Mouse (Mus musculus) hindbrain, embryonic 12.5 days (tissue): Measurements from ENCODE around the gene Crip3. TPM values are rescaled to one million over a fixed set of nuclear protein-coding genes. Genes with fewer than 3 reads are reported as not detected.
A peak's percentile ranks its signal among the peaks of the same experiment; 100 is the strongest.

ENCODE experiments used
- ATAC-seq: fragments of 200-750 bp; cut with Nextera tagmentation; 2 replicates; pipeline ENCODE4 v1.8.0; 2017; ENCODE audit warnings: moderate TSS enrichment; ENCODE audit not compliant: low FRiP score
- H3K27ac ChIP-seq: fragments of 300-500 bp; sonication (generic); 2 replicates; pipeline ENCODE4 v1.5.1; 2016; ENCODE audit warnings: mild to moderate bottlenecking
- H3K27me3 ChIP-seq: fragments of 300-500 bp; sonication (generic); 2 replicates; pipeline ENCODE4 v1.6.1; 2016; ENCODE audit warnings: mild to moderate bottlenecking
- H3K36me3 ChIP-seq: fragments of 300-500 bp; sonication (generic); 2 replicates; pipeline ENCODE4 v1.6.1; 2016; ENCODE audit warnings: mild to moderate bottlenecking
- H3K4me1 ChIP-seq: fragments of 300-500 bp; sonication (generic); 2 replicates; pipeline ENCODE4 v1.6.1; 2016
- H3K4me2 ChIP-seq: fragments of 300-500 bp; sonication (generic); replicated peaks from 2 replicates; pipeline ENCODE4 v1.6.1; 2016; ENCODE audit warnings: mild to moderate bottlenecking
- H3K4me3 ChIP-seq: fragments of 300-500 bp; sonication (generic); 2 replicates; pipeline ENCODE4 v1.5.1; 2016; ENCODE audit warnings: mild to moderate bottlenecking
- H3K9ac ChIP-seq: fragments of 300-500 bp; sonication (generic); 2 replicates; pipeline ENCODE4 v1.6.1; 2016; ENCODE audit warnings: mild to moderate bottlenecking, moderate library complexity
- H3K9me3 ChIP-seq: fragments of 300-500 bp; sonication (generic); replicated peaks from 2 replicates; pipeline ENCODE4 v1.6.1; 2016; ENCODE audit warnings: mild to moderate bottlenecking
- WGBS: fragments of 180-500 bp; shearing (Covaris S2); methylation state at CpG from one replicate; pipeline ENCODE4 v1.1.7; 2016; 5-methylcytosine and 5-hydroxymethylcytosine counted together
- polyA plus RNA-seq: library from polyadenylated mRNA; unstranded; fragments of >200 nt; fragmentation: Nextera tagmentation; extraction: Ambion mirVana; gene quantifications from 2 replicates; pipeline ENCODE4 v1.2.1, GENCODE M21; 2016

Gene Crip3
- polyA plus RNA-seq, result 0.57 and 0.95 TPM in 2 replicates

DNA sequence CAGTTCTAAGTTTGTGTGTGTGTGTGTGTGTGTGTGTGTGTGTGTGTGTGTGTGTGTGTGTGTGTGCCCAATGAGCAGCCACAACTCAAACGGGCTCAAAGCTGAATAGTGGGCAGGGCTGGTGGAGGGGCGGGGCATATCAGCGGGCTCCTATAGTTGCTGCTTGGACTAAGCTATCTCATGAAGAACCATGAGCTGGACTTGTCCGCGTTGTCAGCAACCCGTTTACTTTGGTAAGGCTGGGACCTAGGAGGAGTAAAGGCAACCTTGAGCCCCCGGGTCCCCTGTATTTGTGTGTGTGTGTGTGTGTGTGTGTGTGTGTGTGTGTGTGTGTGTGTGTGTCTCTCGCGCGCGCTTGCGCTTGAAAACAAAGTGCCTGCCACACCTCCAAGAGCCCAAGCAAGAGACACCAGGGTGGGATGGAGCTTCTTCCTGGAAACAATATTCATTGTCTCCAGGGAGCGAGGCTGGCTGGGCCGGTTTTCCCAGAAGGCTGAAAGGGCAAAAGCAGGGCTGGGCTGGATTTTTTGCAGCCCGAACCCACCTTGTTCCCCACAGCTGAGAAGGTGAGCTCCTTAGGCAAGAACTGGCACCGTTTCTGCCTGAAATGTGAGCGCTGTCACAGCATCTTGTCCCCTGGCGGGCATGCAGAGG, at the start of gene Crip3:
Gene Crip3, plus strand, starts transcription at position 166 of the 654 bp plus-strand sequence.
- H3K4me3 ChIP-seq, result peak within 1 kb of the TSS; percentile 12; the same call in 1 of the 2 replicates
- H3K4me1 ChIP-seq, result peaks cover 10% of the 10 kb centered on the region
- 0 out of 2 replicates have a peak within 1 kb of the TSS, but pooled peaks have one; percentile 27 for H3K9ac ChIP-seq
- peak within 1 kb of the TSS; percentile 47 for H3K4me2 ChIP-seq
- peaks cover 6% of the 10 kb centered on the region; the same call in 1 of the 2 replicates for H3K36me3 ChIP-seq
- no peak for ATAC-seq
- H3K9me3 ChIP-seq, result no peaks in the 10 kb centered on the region
- H3K27me3 ChIP-seq, result 0 out of 2 replicates have a peak, but pooled peaks cover 5% of the 10 kb centered on the region
- WGBS, result 11% methylated on average over 18 of the region's 18 CpGs
- no peak within 1 kb of the TSS for H3K27ac ChIP-seq

DNA sequence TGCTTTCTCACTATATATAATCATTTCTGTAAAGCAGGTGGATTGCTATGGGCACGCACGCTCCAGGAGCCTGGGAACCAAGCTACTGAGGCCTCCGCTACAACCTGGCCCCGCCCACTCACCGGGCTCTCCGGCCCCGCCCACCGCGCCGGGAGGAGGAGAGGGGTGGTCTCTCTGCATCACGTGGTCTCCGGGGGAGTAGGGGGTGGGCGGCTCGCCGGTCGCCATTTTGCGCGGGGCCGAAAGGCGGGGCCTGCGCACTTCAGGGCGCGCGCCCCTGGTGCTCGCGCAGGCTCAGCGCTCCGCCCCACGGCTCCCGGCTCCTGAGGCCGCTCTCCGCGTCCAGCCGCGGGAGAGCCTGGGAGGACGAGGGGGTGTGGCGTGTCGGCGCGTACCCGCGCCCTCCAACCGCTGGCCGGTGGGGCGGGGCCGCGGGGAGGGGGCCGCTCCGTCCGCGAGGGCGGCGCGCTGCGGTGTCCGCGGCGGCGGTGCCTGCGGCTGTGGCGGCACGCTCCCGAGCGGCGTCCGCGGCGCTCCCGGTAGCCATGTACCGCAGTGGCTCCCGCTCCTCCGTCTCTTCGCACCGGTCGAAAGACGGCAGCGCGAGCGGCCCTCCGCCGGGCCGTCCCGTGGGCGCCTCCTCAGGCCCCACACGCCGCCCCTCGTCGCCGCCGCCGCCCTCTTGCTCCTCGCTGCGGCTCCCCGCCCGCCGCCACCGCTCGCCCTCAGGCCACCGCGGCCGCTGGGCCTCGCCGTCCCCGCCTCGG, 45.2 kb upstream of the Crip3 start, which contains the start of gene Zfp318:
Gene Zfp318, plus strand, starts transcription at position 438 of the 767 bp plus-strand sequence.
- peak; percentile 97 for ATAC-seq
- peak within 1 kb of the TSS; percentile 63 for H3K4me2 ChIP-seq
- peaks cover 19% of the 10 kb centered on the region for H3K4me1 ChIP-seq
- peak within 1 kb of the TSS; percentile 94 for H3K27ac ChIP-seq
- H3K27me3 ChIP-seq, result no peaks in the 10 kb centered on the region
- peak within 1 kb of the TSS; percentile 98 for H3K9ac ChIP-seq
- peak within 1 kb of the TSS; percentile 97 for H3K4me3 ChIP-seq
- peaks cover 14% of the 10 kb centered on the region for H3K36me3 ChIP-seq
- H3K9me3 ChIP-seq, result no peaks in the 10 kb centered on the region
- WGBS, result under 1% methylated on average over 40 of the region's 105 CpGs

DNA sequence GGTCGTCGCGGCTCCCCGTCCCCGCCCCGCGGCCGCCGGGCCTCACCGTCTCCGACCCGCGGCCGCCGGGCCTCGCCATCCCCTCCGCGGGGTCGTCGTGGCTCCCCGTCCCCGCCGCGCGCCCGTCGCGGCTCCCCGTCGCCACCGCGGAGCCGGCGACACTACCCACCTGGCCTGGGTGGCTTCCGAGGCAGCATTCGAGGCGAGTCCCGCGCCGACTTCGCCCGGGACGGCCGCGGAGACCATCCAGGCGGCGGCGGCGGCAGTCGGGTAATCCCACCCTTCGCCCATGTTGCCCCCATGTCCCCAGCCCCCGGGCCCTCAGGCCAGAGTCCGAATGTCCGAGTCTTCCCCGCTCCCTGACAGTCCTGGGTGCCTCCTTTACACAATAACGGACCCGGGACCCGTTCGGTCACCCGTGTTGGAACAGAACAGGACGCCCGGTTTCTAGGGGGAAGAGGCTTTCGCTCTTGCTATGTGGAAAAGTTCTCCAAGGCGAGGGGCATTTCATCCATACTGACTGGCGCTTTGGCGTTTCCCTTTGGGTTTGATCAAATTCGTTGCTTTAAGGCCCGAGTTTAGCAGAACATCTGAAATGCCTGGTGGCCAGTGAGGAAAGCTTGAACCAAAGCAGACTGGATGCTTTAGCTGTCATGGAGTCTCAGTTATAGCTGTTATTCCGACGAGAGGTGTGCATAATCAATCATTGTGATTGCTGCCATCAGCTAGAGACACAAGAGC, 44.5 kb upstream of the Crip3 start:
- Histone ChIP-seq H3K4me1 (peaks cover 19% of the 10 kb centered on the region), H3K4me3 (peak overlapping the region; percentile 97), H3K9me3 (no peaks in the 10 kb centered on the region), H3K36me3 (peaks cover 19% of the 10 kb centered on the region), H3K4me2 (peak overlapping the region; percentile 63), H3K27me3 (no peaks in the 10 kb centered on the region), H3K9ac (peak overlapping the region; percentile 98), H3K27ac (peak overlapping the region; percentile 94)
- WGBS, result under 1% methylated on average over 55 of the region's 70 CpGs
- peak; percentile 18 for ATAC-seq

DNA sequence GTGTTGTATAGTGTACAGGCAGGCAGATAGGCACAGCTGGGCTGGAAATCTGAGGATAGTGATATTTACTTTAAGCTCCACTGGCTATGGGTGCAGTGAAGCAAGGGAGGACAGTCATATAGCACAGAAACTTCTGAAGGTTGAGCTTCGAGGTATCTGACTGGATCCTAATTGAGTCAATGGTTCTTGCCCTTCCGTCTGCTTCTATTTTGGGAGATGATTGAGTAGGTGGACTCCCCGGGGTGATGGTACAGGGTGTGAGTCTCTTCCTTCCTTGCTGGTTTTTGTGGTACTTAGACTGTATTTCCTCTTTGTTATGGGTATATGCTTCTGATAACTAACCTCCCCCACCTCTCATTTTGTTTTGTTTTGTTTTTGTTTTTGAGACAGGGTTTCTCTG, 40.5 kb upstream of the Crip3 start:
- no peak for ATAC-seq
- H3K9me3 ChIP-seq, result no peaks in the 10 kb centered on the region
- peaks cover 19% of the 10 kb centered on the region for H3K4me1 ChIP-seq
- H3K4me2 ChIP-seq, result no peak overlapping the region
- WGBS, result 89% methylated on average over 3 of the region's 3 CpGs
- no peak overlapping the region for H3K4me3 ChIP-seq
- no peak overlapping the region for H3K9ac ChIP-seq
- H3K27ac ChIP-seq, result no peak overlapping the region
- H3K27me3 ChIP-seq, result no peaks in the 10 kb centered on the region
- peaks cover 27% of the 10 kb centered on the region for H3K36me3 ChIP-seq

DNA sequence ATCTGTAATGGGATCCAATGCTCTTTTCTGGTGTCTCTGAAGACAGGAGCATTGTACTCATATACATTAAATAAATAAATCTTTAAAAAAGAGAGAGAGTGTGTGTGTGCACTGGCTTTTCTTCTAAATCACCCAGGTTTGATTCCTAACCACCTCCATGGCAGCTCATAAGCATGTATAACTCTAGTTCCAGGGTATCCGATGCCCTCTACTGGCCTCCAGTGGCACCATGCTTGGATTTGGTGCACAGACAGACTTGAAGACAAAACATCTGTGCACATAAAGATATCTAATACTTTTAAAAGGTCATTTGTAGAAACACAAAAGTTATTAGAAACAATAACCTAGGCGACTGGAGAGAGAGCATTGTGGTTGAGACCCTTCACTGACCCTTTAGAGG, 35.7 kb upstream of the Crip3 start:
- Histone ChIP-seq H3K4me3 (no peak overlapping the region), H3K4me1 (no peaks in the 10 kb centered on the region), H3K4me2 (no peak overlapping the region), H3K9me3 (no peaks in the 10 kb centered on the region), H3K27me3 (no peaks in the 10 kb centered on the region), H3K9ac (no peak overlapping the region), H3K27ac (no peak overlapping the region), H3K36me3 (peaks cover 37% of the 10 kb centered on the region)
- ATAC-seq, result no peak
- WGBS, result 48% methylated on average over 2 of the region's 2 CpGs

DNA sequence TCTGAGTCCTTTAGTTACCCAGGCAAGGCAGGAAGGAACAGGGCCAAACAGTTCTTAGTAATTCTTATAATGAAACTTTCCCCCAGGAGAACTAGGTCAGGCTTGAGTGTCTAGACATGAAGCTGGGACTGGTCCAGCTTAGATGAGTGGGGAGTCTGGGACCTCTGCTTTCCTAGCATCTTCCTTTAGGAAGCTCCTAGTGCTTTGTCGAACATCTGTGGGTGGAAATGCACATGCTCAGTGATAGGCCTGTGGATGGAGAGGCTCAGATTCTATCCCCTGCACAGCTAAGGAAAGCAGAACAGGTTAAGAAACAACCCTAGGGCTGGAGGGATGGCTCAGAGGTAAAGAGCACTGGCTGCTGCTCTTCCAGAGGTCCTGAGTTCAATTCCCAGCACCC, 34.1 kb upstream of the Crip3 start:
- no peaks in the 10 kb centered on the region for H3K27me3 ChIP-seq
- H3K27ac ChIP-seq, result no peak overlapping the region
- H3K4me3 ChIP-seq, result no peak overlapping the region
- no peak overlapping the region for H3K4me2 ChIP-seq
- ATAC-seq, result no peak
- no peaks in the 10 kb centered on the region for H3K4me1 ChIP-seq
- H3K36me3 ChIP-seq, result peaks cover 38% of the 10 kb centered on the region
- H3K9ac ChIP-seq, result no peak overlapping the region
- no peaks in the 10 kb centered on the region for H3K9me3 ChIP-seq
- 83% methylated on average over 1 of the region's 1 CpGs for WGBS

DNA sequence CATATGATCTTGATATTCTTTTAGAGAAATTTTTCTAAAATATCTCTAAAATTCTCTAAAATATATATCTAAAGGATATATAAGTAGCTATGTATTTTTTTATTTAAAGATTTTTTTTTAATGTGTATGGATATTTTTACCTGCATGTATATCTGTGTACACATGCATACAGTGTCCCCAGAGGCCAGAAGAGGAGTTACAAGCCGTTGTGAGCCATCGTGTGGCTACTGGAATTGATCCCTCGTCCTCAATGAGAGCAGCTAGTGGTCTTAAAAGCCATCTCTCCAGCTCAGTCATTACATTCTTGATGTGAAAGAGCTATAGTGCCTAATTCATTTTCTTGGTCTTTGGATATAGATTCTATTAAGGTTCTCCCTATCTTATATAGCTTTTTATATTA, 20.2 kb upstream of the Crip3 start:
- Histone ChIP-seq H3K9me3 (no peaks in the 10 kb centered on the region), H3K4me3 (no peak overlapping the region), H3K36me3 (peaks cover 66% of the 10 kb centered on the region), H3K27me3 (no peaks in the 10 kb centered on the region), H3K27ac (no peak overlapping the region), H3K9ac (no peak overlapping the region), H3K4me1 (no peaks in the 10 kb centered on the region), H3K4me2 (no peak overlapping the region)
- ATAC-seq, result no peak
- 58% methylated on average over 3 of the region's 3 CpGs for WGBS

DNA sequence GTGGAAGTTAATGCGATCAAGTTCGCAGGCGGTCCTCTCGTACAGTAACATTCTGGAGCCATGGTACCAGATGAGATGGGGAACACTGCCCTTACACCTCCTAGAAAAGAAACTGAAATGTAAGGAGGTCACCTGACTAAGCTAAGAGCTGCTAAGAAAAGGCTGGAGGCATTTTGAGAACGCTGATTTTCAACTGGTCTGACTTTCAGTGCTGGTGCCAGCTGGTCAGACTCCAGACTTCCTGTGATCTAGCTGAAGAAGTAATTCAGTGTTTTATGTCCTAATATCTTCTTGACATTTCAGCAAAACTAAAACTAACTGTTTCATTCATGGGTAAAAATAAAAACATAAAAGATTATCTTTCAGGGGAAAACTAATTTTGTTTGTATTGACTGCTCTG, 10.1 kb upstream of the Crip3 start:
- WGBS, result 85% methylated on average over 5 of the region's 5 CpGs
- Histone ChIP-seq H3K27ac (no peak overlapping the region), H3K27me3 (no peaks in the 10 kb centered on the region), H3K36me3 (peaks cover 13% of the 10 kb centered on the region), H3K4me1 (no peaks in the 10 kb centered on the region), H3K4me3 (no peak overlapping the region), H3K9me3 (no peaks in the 10 kb centered on the region), H3K4me2 (no peak overlapping the region), H3K9ac (no peak overlapping the region)
- ATAC-seq, result no peak

DNA sequence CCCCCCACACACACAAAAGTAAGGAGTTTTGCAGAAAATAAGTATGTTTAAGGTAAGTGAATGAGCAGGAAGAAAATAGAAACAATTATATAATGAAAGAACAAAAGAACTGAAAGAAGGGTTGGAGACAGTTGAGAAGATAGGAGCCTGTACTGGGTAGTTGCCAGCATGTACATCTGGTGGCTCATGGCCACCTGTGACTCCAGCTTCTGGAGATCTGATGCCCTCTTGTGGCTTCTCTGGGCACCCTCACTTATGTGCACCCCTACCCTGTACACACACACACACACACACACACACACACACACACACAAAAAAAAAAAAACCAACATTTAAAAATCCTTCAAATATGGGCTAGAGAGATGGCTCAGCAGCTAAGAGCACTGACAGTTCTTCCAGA, 9.0 kb upstream of the Crip3 start:
- Histone ChIP-seq H3K27ac (no peak overlapping the region), H3K4me2 (no peak overlapping the region), H3K4me3 (no peak overlapping the region), H3K4me1 (no peaks in the 10 kb centered on the region), H3K27me3 (no peaks in the 10 kb centered on the region), H3K9ac (no peak overlapping the region), H3K36me3 (peaks cover 7% of the 10 kb centered on the region), H3K9me3 (no peaks in the 10 kb centered on the region)
- ATAC-seq, result no peak

DNA sequence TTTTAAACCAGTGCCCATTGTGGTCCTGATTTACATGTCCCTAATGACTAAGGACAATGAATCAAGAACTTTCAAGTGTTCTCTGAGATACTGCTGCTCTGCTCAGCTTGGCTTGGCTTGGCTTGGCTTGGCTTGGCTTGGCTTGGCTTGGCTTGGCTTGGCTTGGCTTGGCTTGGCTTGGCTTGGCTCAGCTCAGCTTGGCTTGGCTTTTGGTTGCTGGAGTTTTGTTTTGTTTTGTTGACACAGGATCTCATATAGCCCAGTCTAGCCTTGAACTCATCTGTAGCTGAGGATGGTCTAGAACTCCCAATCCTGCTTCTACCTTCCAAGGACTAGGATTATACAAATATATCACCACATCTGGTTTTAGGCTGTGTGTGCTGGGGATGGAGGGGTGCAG, 2.2 kb upstream of the Crip3 start:
- Histone ChIP-seq H3K27me3 (0 out of 2 replicates have a peak, but pooled peaks cover 5% of the 10 kb centered on the region), H3K27ac (no peak overlapping the region), H3K4me1 (peaks cover 8% of the 10 kb centered on the region), H3K36me3 (peaks cover 6% of the 10 kb centered on the region; the same call in 1 of the 2 replicates), H3K9ac (no peak overlapping the region), H3K4me2 (no peak overlapping the region), H3K4me3 (no peak overlapping the region), H3K9me3 (no peaks in the 10 kb centered on the region)
- no peak for ATAC-seq

DNA sequence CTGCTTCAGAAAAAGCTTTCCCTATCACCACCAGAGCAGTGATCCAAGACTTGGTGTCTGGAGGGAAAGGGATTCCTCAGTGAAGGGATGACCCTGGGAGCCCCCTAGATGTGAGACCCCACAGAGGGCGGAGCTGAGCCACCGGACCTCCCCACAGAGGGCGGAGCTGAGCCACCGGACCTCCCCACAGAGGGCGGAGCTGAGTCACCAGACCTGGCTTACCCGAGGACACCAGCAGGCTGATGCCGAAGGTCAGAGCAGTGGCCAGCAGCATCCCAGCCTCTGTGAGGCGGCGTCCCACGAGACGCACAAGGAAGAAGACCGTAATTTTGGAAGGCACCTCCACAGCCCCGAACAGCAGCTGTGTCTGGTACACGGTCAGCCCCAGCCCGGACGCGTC, 4.9 kb downstream of the Crip3 start:
- 1% methylated on average over 17 of the region's 17 CpGs for WGBS
- ATAC-seq, result no peak

More for the DNA sequence above, 4.9 kb downstream of the Crip3 start:
- Histone ChIP-seq H3K4me3 (0 out of 2 replicates have a peak overlapping the region, but pooled peaks have one; percentile 7), H3K27ac (no peak overlapping the region), H3K4me1 (peaks cover 16% of the 10 kb centered on the region), H3K4me2 (peak overlapping the region; percentile 34), H3K9ac (no peak overlapping the region), H3K36me3 (no peaks in the 10 kb centered on the region), H3K9me3 (no peaks in the 10 kb centered on the region), H3K27me3 (peaks cover 13% of the 10 kb centered on the region)
